Mouse (Mus musculus) forebrain, embryonic 10.5 days (tissue): ENCODE data around the gene Whamm. TPM values are rescaled to one million over a fixed set of nuclear protein-coding genes. Genes with fewer than 3 reads are reported as not detected.

Experiments
- DNase-seq: peaks from one replicate; pipeline ENCODE4 v3.0.0-alpha.2; 2017; ENCODE audit warnings: low spot score; ENCODE audit errors: extremely low spot score
- H3K27ac ChIP-seq: fragments of 300-500 bp; sonication (generic); 2 replicates; pipeline ENCODE4 v1.5.1; 2016; ENCODE audit warnings: mild to moderate bottlenecking
- H3K27me3 ChIP-seq: fragments of 300-500 bp; sonication (generic); 2 replicates; pipeline ENCODE4 v1.6.1; 2016; ENCODE audit warnings: mild to moderate bottlenecking; ENCODE audit not compliant: poor library complexity, severe bottlenecking
- H3K36me3 ChIP-seq: fragments of 300-500 bp; sonication (generic); replicated peaks from 2 replicates; pipeline ENCODE4 v1.6.1; 2016; ENCODE audit warnings: mild to moderate bottlenecking, moderate library complexity
- H3K4me1 ChIP-seq: fragments of 300-500 bp; sonication (generic); 2 replicates; pipeline ENCODE4 v1.6.1; 2016
- H3K4me3 ChIP-seq: fragments of 300-500 bp; sonication (generic); 2 replicates; pipeline ENCODE4 v1.5.1; 2016; ENCODE audit warnings: mild to moderate bottlenecking, moderate library complexity
- H3K9me3 ChIP-seq: fragments of 300-500 bp; sonication (generic); 2 replicates; pipeline ENCODE4 v1.6.1; 2016; ENCODE audit warnings: mild to moderate bottlenecking, moderate library complexity
- WGBS: fragments of 180-500 bp; shearing (Covaris S2); methylation state at CpG from one replicate; pipeline ENCODE4 v1.1.7; 2016; 5-methylcytosine and 5-hydroxymethylcytosine counted together
- polyA plus RNA-seq: library from polyadenylated mRNA; unstranded; fragments of >200 nt; fragmentation: Nextera tagmentation; extraction: Ambion mirVana; gene quantifications from 2 replicates; pipeline ENCODE4 v1.2.1, GENCODE M21; 2016

The Whamm gene
- polyA plus RNA-seq, 1 experiment from 2014 or later: 1.8 TPM

GRCm38 (mm10) chr7:81553589-81553988 is 17.5 kb upstream of the Whamm start:
- no peak overlapping the region for H3K27ac ChIP-seq
- no peaks in the 10 kb centered on the region for H3K9me3 ChIP-seq
- WGBS: 69% methylated on average over 4 of the region's 4 CpGs
- H3K4me1 ChIP-seq: peaks cover 2% of the 10 kb centered on the region; the same call in 1 of the 2 replicates
- no peaks in the 10 kb centered on the region for H3K36me3 ChIP-seq
- no peak for DNase-seq
- H3K4me3 ChIP-seq: no peak overlapping the region
- H3K27me3 ChIP-seq: no peaks in the 10 kb centered on the region

- DNase-seq: peak; percentile 36
- WGBS: 73% methylated on average over 2 of the region's 2 CpGs
- Histone ChIP-seq H3K27me3 (no peaks in the 10 kb centered on the region), H3K4me3 (no peak overlapping the region), H3K4me1 (no peaks in the 10 kb centered on the region), H3K9me3 (no peaks in the 10 kb centered on the region), H3K36me3 (no peaks in the 10 kb centered on the region), H3K27ac (no peak overlapping the region)
These were observed 16.7 kb upstream of the Whamm start for GRCm38 (mm10) chr7:81554369-81554768.

- WGBS: 91% methylated on average over 4 of the region's 4 CpGs
These were observed 14.2 kb upstream of the Whamm start for GRCm38 (mm10) chr7:81556839-81557238.

GRCm38 (mm10) chr7:81557252-81557984 is 13.6 kb upstream of the Whamm start:
- Histone ChIP-seq H3K27me3 (no peaks in the 10 kb centered on the region), H3K27ac (no peak overlapping the region), H3K4me1 (no peaks in the 10 kb centered on the region), H3K36me3 (no peaks in the 10 kb centered on the region), H3K4me3 (no peak overlapping the region), H3K9me3 (no peaks in the 10 kb centered on the region)
- WGBS: 89% methylated on average over 7 of the region's 7 CpGs
- DNase-seq: no peak

More at GRCm38 (mm10) chr7:81556839-81557238, 14.2 kb upstream of the Whamm start:
- Histone ChIP-seq H3K36me3 (no peaks in the 10 kb centered on the region), H3K27ac (no peak overlapping the region), H3K4me3 (no peak overlapping the region), H3K4me1 (no peaks in the 10 kb centered on the region), H3K27me3 (no peaks in the 10 kb centered on the region), H3K9me3 (no peaks in the 10 kb centered on the region)
- no peak for DNase-seq

- no peak for DNase-seq
- no peaks in the 10 kb centered on the region for H3K27me3 ChIP-seq
- 73% methylated on average over 4 of the region's 4 CpGs for WGBS
- no peaks in the 10 kb centered on the region for H3K36me3 ChIP-seq
- no peak overlapping the region for H3K4me3 ChIP-seq
- no peaks in the 10 kb centered on the region for H3K4me1 ChIP-seq
- no peak overlapping the region for H3K27ac ChIP-seq
- no peaks in the 10 kb centered on the region for H3K9me3 ChIP-seq
These were observed 13.1 kb upstream of the Whamm start for GRCm38 (mm10) chr7:81557985-81558360.

- H3K27ac ChIP-seq: no peak overlapping the region
- H3K4me3 ChIP-seq: no peak overlapping the region
- H3K27me3 ChIP-seq: no peaks in the 10 kb centered on the region
- no peak for DNase-seq
- no peaks in the 10 kb centered on the region for H3K36me3 ChIP-seq
- H3K9me3 ChIP-seq: no peaks in the 10 kb centered on the region
- 84% methylated on average over 14 of the region's 14 CpGs for WGBS
- no peaks in the 10 kb centered on the region for H3K4me1 ChIP-seq
These were observed 11.7 kb upstream of the Whamm start for GRCm38 (mm10) chr7:81559231-81559980.

GRCm38 (mm10) chr7:81560101-81561049 is 10.7 kb upstream of the Whamm start:
- no peak for DNase-seq
- no peak overlapping the region for H3K4me3 ChIP-seq
- H3K4me1 ChIP-seq: no peaks in the 10 kb centered on the region
- WGBS: 81% methylated on average over 8 of the region's 8 CpGs
- H3K36me3 ChIP-seq: no peaks in the 10 kb centered on the region
- H3K9me3 ChIP-seq: no peaks in the 10 kb centered on the region
- H3K27me3 ChIP-seq: no peaks in the 10 kb centered on the region
- H3K27ac ChIP-seq: no peak overlapping the region

GRCm38 (mm10) chr7:81561211-81561610 is 9.9 kb upstream of the Whamm start:
- Histone ChIP-seq H3K27ac (no peak overlapping the region), H3K4me1 (no peaks in the 10 kb centered on the region), H3K9me3 (no peaks in the 10 kb centered on the region), H3K27me3 (no peaks in the 10 kb centered on the region), H3K36me3 (no peaks in the 10 kb centered on the region), H3K4me3 (no peak overlapping the region)
- no peak for DNase-seq
- 85% methylated on average over 5 of the region's 5 CpGs for WGBS

GRCm38 (mm10) chr7:81563506-81564015 is 7.5 kb upstream of the Whamm start:
- Histone ChIP-seq H3K27ac (no peak overlapping the region), H3K9me3 (no peaks in the 10 kb centered on the region), H3K36me3 (no peaks in the 10 kb centered on the region), H3K4me3 (no peak overlapping the region), H3K4me1 (no peaks in the 10 kb centered on the region), H3K27me3 (no peaks in the 10 kb centered on the region)
- DNase-seq: no peak
- 91% methylated on average over 4 of the region's 4 CpGs for WGBS

- no peak overlapping the region for H3K27ac ChIP-seq
- no peak overlapping the region for H3K4me3 ChIP-seq
- no peaks in the 10 kb centered on the region for H3K9me3 ChIP-seq
- WGBS: 84% methylated on average over 7 of the region's 7 CpGs
- no peak for DNase-seq
- no peaks in the 10 kb centered on the region for H3K4me1 ChIP-seq
- no peaks in the 10 kb centered on the region for H3K27me3 ChIP-seq
- H3K36me3 ChIP-seq: no peaks in the 10 kb centered on the region
These were observed 6.3 kb upstream of the Whamm start for GRCm38 (mm10) chr7:81564766-81565165.

GRCm38 (mm10) chr7:81565381-81566055 is 5.5 kb upstream of the Whamm start:
- H3K27ac ChIP-seq: no peak overlapping the region

GRCm38 (mm10) chr7:81566332-81566731 is 4.7 kb upstream of the Whamm start:
- no peak for DNase-seq
- H3K27ac ChIP-seq: no peak overlapping the region

More at GRCm38 (mm10) chr7:81565381-81566055, 5.5 kb upstream of the Whamm start:
- Histone ChIP-seq H3K4me1 (no peaks in the 10 kb centered on the region), H3K9me3 (no peaks in the 10 kb centered on the region), H3K36me3 (no peaks in the 10 kb centered on the region), H3K4me3 (no peak overlapping the region), H3K27me3 (no peaks in the 10 kb centered on the region)
- DNase-seq: no peak
- 74% methylated on average over 7 of the region's 7 CpGs for WGBS

More at GRCm38 (mm10) chr7:81566332-81566731, 4.7 kb upstream of the Whamm start:
- H3K4me3 ChIP-seq: no peak overlapping the region
- no peaks in the 10 kb centered on the region for H3K9me3 ChIP-seq
- H3K27me3 ChIP-seq: no peaks in the 10 kb centered on the region
- WGBS: 86% methylated on average over 4 of the region's 4 CpGs
- H3K4me1 ChIP-seq: no peaks in the 10 kb centered on the region; the same call in 1 of the 2 replicates
- H3K36me3 ChIP-seq: no peaks in the 10 kb centered on the region
